19 mouse cellular contexts compared by ENCODE assay signal in genomic region chr9:79233751-79234150, GRCm38 (mm10).
DNase-seq lines count a peak whose midpoint lies in the region; TF ChIP-seq lines count a peak whose summit lies in the region.
"Had no signal": no experiment of that assay in that cellular context is flagged by ENCODE, and none has a peak within 500 bp of the region (broad histone marks: within the 10 kb centered on the region; RNA-seq: fewer than 3 reads in every experiment).

No protein-coding gene starts in this region.

- H3K4me1 ChIP-seq in CH12.LX (ENCODE audit: control insufficient read depth in 1 of 2, insufficient read depth in 2 of 2): peaks cover 0 to 11% of the 10 kb centered on the region in 2 experiments; a peak in 2 of 4 replicates
- peaks cover 3% of the 10 kb centered on the region; the same call in 1 of the 2 replicates for H3K4me1 ChIP-seq in embryonic fibroblast, embryonic 13.5 days (ENCODE audit: control insufficient read depth, insufficient read depth, low read length)

- no peaks in the 10 kb centered on the region for H3K79me2 ChIP-seq in CH12.LX (replicated peaks; ENCODE audit: control insufficient read depth, extremely low read depth, insufficient read depth, poor library complexity, severe bottlenecking)

- peak; percentile 95 for TF ChIP-seq EP300 in CH12.LX (IDR thresholded peaks at IDR 0.05; ENCODE audit: low read length)

- in situ Hi-C loops in CH12.LX (cut with MboI; ENCODE audit: low pct_ligation_motif_present, low pct_unique_long_range_greater_than_20kb, low sequenced_read_pairs): no loop called here

- H3K27me3 ChIP-seq in CH12.LX (replicated peaks): no peaks in the 10 kb centered on the region
- H3K27me3 ChIP-seq: Patski had no signal

- dilution Hi-C loops in CH12.LX (cut with MboI; ENCODE audit: extremely low pct_ligation_motif_present, extremely low pct_unique_long_range_greater_than_20kb, low sequenced_read_pairs): no loop called here

- H3K9me3 ChIP-seq in CH12.LX (replicated peaks; ENCODE audit: low read length): no peaks in the 10 kb centered on the region
- H3K9me3 ChIP-seq: G1E had no signal

- no peak for TF ChIP-seq CTCF in CH12.LX (conservative IDR thresholded peaks at IDR 0.05 in 1 of 2, IDR thresholded peaks at IDR 0.05 in 1 of 2; ENCODE audit: low read depth in 2 of 2, low read length in 2 of 2)
- no peak for TF ChIP-seq CTCF in embryonic fibroblast, embryonic 13.5 days (IDR thresholded peaks at IDR 0.05; ENCODE audit: borderline replicate concordance, insufficient read depth, low read length)

- no peak overlapping the region for H3K4me2 ChIP-seq in CH12.LX (ENCODE audit: insufficient read depth, low read depth, poor library complexity, severe bottlenecking)

- no peaks in the 10 kb centered on the region for H3K36me3 ChIP-seq in CH12.LX (replicated peaks in 1 of 2; ENCODE audit: control insufficient read depth in 1 of 2, insufficient read depth in 1 of 2, low read length in 1 of 2)
- H3K36me3 ChIP-seq: G1E had no signal

- H3K9ac ChIP-seq in CH12.LX (ENCODE audit: insufficient read depth, low read depth): no peak overlapping the region

- TF ChIP-seq RAD21 in CH12.LX (IDR thresholded peaks at IDR 0.05; ENCODE audit: low read depth, low read length): no peak

- DNase-seq in ovary, adult 18-20 months (ENCODE audit: low spot score): peak; percentile 28
- no peak for DNase-seq in ovary, postnatal 36 days (ENCODE audit: low spot score)
- DNase-seq in CH12.LX (ENCODE audit: extremely low read depth): peak; percentile 85
- no peak for DNase-seq in frontal cortex, postnatal 36 days (ENCODE audit: low spot score in 2 of 2)
- no peak for DNase-seq in embryo, embryonic 11 days
- DNase-seq: adrenal gland, adult 2 months; adrenal gland, adult 8-10 months; adrenal gland, postnatal 10 days; adrenal gland, postnatal 14 days; adrenal gland, postnatal 25 days; adrenal gland, postnatal 36 days; B cell, adult 2 months; cerebellum, adult 11 months; cerebellum, adult 11-12 months; cerebellum, adult 18-20 months; cerebellum, adult 2 months had no signal

- no peak for TF ChIP-seq POLR2A in CH12.LX (IDR thresholded peaks at IDR 0.05; ENCODE audit: low read depth, low read length)
- TF ChIP-seq POLR2A in embryonic fibroblast, embryonic 13.5 days (IDR thresholded peaks at IDR 0.05; ENCODE audit: low read depth, low read length): no peak

- H3K4me3 ChIP-seq in CH12.LX (replicated peaks in 1 of 3; ENCODE audit: low read depth in 2 of 3, low read length in 2 of 3, poor library complexity in 1 of 3): no peak overlapping the region
- no peak overlapping the region for H3K4me3 ChIP-seq in embryonic fibroblast, embryonic 13.5 days (ENCODE audit: insufficient read depth, low read length)

- H3K27ac ChIP-seq in CH12.LX (ENCODE audit: insufficient read depth, low read depth): no peak overlapping the region
- peak overlapping the region; percentile 77 for H3K27ac ChIP-seq in embryonic fibroblast, embryonic 13.5 days (ENCODE audit: insufficient read depth, low read length)

TF ChIP-seq in CH12.LX, 34 proteins besides CTCF, POLR2A, EP300 and RAD21:
- no peak for TF ChIP-seq ELF1 (IDR thresholded peaks at IDR 0.05; ENCODE audit: low read depth, low read length)
- no peak for TF ChIP-seq UBTF (IDR thresholded peaks at IDR 0.05; ENCODE audit: low read depth, low read length)
- TF ChIP-seq MAFK (IDR thresholded peaks at IDR 0.05; ENCODE audit: insufficient replicate concordance, low read length): peak; percentile 72; the same call in 1 of the 2 replicates
- no peak for TF ChIP-seq HCFC1 (IDR thresholded peaks at IDR 0.05; ENCODE audit: low read depth, low read length)
- no peak for TF ChIP-seq MYC (IDR thresholded peaks at IDR 0.05; ENCODE audit: low read depth, low read length)
- peak; percentile 95 for TF ChIP-seq JUND (conservative IDR thresholded peaks at IDR 0.05; ENCODE audit: low read depth, low read length)
- TF ChIP-seq NELFE (IDR thresholded peaks at IDR 0.05; ENCODE audit: low read depth, low read length): no peak
- TF ChIP-seq SIN3A (IDR thresholded peaks at IDR 0.05; ENCODE audit: low read length): 0 out of 2 replicates have a peak, but pooled peaks have one; percentile 25
- TF ChIP-seq ZC3H11A (IDR thresholded peaks at IDR 0.05; ENCODE audit: low read depth, low read length): no peak
- no peak for TF ChIP-seq CHD1 (IDR thresholded peaks at IDR 0.05; ENCODE audit: low read depth, low read length)
- 0 out of 2 replicates have a peak, but pooled peaks have one; percentile 52 for TF ChIP-seq MAZ (IDR thresholded peaks at IDR 0.05; ENCODE audit: low read depth, low read length)
- TF ChIP-seq ZNF384 (IDR thresholded peaks at IDR 0.05; ENCODE audit: low read depth, low read length): peak; percentile 92
- no peak for TF ChIP-seq POLR2AphosphoS2 (IDR thresholded peaks at IDR 0.05; ENCODE audit: low read depth, low read length)
- 0 out of 2 replicates have a peak, but pooled peaks have one; percentile 35 for TF ChIP-seq CHD2 (IDR thresholded peaks at IDR 0.05; ENCODE audit: low read length)
- no peak for TF ChIP-seq MXI1 (IDR thresholded peaks at IDR 0.05; ENCODE audit: low read depth, low read length)
- TF ChIP-seq GABPA (IDR thresholded peaks at IDR 0.05; ENCODE audit: insufficient replicate concordance, low read depth, low read length): no peak
- TF ChIP-seq KAT2A (IDR thresholded peaks at IDR 0.05; ENCODE audit: insufficient replicate concordance, low read length): no peak
- peak; percentile 77 for TF ChIP-seq MEF2A (IDR thresholded peaks at IDR 0.05; ENCODE audit: borderline replicate concordance, low read depth, low read length)
- TF ChIP-seq IRF4 (IDR thresholded peaks at IDR 0.05; ENCODE audit: low read depth, low read length): peak; percentile 98
- TF ChIP-seq RCOR1 (conservative IDR thresholded peaks at IDR 0.05; ENCODE audit: low read depth, low read length): no peak; the same call in 1 of the 2 replicates
- TF ChIP-seq E2F4 (IDR thresholded peaks at IDR 0.05; ENCODE audit: insufficient replicate concordance, low read depth, low read length): no peak
- peak; percentile 79 for TF ChIP-seq ETS1 (conservative IDR thresholded peaks at IDR 0.05; ENCODE audit: low read depth, low read length)
- TF ChIP-seq TCF12 (IDR thresholded peaks at IDR 0.05; ENCODE audit: low read depth, low read length): peak; percentile 55; the same call in 1 of the 2 replicates
- TF ChIP-seq NRF1 (IDR thresholded peaks at IDR 0.05; ENCODE audit: low read depth, low read length): no peak
- no peak for TF ChIP-seq SMC3 (IDR thresholded peaks at IDR 0.05; ENCODE audit: low read depth, low read length)
- TF ChIP-seq JUN (IDR thresholded peaks at IDR 0.05; ENCODE audit: insufficient read depth, low read depth, low read length): peak; percentile 75
- TF ChIP-seq ZKSCAN1 (IDR thresholded peaks at IDR 0.05; ENCODE audit: borderline replicate concordance, low read depth, low read length): no peak
- TF ChIP-seq ZMIZ1 (IDR thresholded peaks at IDR 0.05; ENCODE audit: low read depth, low read length): no peak
- TF ChIP-seq BHLHE40 (IDR thresholded peaks at IDR 0.05; ENCODE audit: low read depth, low read length): peak; percentile 88

Comparison
In these comparisons a context has a peak if more than half of its experiments do, and no peak if none do; other contexts are left out.
1. DNase-seq: peak in ovary, adult 18-20 months (single experiment) and CH12.LX (single experiment); none in ovary, postnatal 36 days (single experiment), frontal cortex, postnatal 36 days (0 of 2) and embryo, embryonic 11 days (single experiment).